Mouse (Mus musculus): ENCODE data around the gene Kmt5b.

The Kmt5b gene

GRCm38 (mm10) chr19:3843629-3844028 is 76.4 kb downstream of the Kmt5b start:
- DNase-seq (ENCODE audit: low read depth, low spot score), result no peak

GRCm38 (mm10) chr19:3844836-3845235 is 77.6 kb downstream of the Kmt5b start:
- no peak for DNase-seq (ENCODE audit: low read depth, low spot score)

- DNase-seq (ENCODE audit: low read depth, low spot score), result no peak
Measured at GRCm38 (mm10) chr19:3845339-3845738, 78.1 kb downstream of the Kmt5b start.

DNA sequence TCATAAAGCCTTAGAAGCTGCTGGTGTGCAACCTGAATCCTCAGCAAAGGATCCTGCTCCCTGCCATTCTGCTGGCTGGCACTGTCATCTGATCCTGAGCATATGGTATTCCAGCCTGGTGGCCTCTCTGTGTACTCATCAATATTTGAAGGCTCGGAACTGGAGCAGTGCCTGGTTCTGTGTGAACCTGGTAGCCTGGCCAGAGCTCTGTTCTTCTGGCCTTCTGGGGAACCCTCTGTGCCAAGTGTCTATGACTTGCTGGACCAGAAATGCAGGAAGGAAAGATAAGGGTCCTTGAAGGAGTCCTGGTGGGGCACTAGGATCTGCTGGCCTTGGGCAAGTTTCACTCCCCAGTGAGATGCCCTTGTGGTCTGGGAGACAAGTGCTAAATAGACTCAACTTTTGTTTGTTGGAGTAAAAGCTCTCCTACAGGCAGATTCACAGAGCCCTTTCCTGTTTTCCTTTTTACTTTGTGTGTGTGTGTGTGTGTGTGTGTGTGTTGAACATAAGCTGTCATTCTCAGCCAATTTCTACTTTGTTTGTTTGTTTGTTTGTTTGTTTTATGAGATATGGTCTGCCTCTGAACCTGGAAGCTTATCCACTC is 78.7 kb downstream of the Kmt5b start:
- no peak for DNase-seq (ENCODE audit: low read depth, low spot score)

DNA sequence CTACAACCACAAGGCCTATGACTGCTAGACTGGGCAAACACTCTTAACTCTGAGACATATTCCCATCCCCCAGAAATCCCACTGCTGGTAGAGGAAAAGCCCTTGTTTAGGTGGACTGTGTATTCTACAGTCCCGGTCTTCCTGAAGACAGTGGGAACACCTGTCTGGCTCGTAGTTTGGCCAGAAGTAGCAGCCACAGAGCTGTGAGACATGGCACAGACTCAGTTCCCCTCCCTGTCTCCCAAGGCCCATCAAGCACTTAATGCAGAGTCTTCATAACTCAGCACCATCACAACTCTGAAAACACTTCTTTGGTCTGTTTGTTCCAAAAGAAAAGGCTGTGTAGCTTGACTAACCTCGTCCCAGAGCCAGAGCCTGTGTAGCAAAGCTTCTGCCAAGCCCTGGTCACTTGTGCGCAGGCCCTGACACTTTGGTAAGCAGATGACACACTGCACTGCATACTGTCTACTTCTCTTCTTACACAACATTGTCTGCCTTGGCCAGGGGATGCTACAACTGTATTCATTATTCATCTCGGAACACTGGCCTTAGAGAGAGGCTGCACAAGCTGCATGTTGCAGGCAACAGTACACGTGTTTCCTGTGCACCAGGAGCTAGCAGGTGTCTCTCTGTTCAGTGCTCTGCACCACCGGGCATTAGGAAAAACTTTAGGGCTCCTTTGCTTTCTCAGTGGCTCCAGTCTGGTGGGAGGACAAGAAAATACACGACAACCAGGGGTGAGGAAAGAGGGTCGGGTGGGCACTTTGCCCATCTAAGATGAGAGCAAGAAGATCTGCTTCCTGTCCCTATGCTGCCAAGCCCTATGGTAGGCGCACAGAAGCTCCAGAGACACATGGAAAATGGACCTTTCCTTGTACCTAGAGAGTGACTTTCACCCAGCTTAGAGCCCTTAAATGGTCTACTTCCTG is 79.7 kb downstream of the Kmt5b start:
- DNase-seq (ENCODE audit: low read depth, low spot score), result peak; percentile 86

GRCm38 (mm10) chr19:3847711-3848110 is 80.5 kb downstream of the Kmt5b start:
- DNase-seq (ENCODE audit: low read depth, low spot score), result no peak

DNA sequence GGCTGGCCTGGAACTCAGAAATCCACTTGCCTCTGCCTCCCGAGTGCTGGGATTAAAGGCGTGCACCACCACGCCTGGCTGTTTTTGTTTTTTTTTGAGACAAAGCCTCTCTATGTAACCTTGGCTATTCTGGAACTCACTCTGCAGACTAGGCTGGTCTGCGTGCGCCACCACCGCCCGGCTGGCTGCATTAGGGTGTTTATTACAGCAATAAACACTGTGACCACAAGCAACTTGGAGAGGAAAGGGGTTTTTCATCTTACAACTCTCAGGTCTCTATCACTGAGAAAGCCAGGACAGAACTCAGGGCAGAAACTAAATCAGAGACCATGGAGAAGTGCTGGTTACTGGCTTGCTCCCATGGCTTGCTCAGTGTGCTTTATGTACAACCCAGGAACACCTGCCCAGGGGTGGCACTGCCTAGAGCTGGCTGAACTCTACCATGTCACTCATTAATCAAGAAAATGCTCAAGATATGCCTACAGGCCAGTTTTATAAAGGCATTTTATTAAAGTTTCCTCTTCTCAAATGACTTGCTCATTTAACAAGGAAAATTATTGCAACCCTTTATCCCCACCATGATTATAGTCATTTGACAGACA is 81.1 kb downstream of the Kmt5b start:
- DNase-seq (ENCODE audit: low read depth, low spot score), result peak; percentile 83

DNA sequence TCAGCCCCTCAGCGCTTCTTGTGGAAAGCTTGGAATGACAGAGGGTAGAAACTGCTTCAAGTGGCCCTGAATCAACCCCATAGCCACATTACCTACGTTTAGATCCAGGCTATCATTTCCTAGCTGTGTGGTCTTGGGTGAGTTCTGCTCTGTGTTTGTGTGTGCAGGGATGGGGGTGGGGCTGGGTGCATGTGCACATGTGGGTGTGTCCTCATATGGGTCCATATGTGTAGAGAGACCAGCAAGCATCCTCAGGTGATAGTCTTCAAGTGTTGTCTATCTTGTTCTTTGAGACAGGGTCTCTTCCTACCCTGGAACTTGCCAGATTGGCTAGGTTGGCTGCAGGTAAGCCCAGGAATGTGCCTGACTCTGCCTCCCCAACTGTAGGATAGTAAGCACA is 82.0 kb downstream of the Kmt5b start:
- no peak for DNase-seq (ENCODE audit: low read depth, low spot score)

DNA sequence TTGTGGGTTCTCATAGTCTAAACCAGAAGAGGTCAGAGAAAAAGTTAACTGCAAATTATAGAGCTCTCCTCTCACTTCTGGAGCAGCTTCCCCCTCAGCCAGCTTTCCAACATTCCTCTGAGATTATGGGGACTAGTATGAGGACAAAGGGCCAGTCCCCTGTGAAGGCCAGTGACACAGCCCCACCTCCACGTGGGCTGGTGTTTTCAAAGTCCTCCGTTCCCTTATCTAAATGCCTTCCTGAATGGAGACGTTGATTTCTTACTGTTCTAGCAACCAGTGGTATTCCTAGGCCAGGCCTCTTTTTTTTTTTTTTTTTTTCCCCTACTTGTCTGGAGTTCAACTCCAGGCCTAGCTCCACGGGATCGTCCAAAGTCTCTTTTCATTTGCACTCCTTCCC is 82.9 kb downstream of the Kmt5b start:
- DNase-seq (ENCODE audit: low read depth, low spot score), result no peak

GRCm38 (mm10) chr19:3850847-3851469 is 83.7 kb downstream of the Kmt5b start:
- no peak for DNase-seq (ENCODE audit: low read depth, low spot score)

DNA sequence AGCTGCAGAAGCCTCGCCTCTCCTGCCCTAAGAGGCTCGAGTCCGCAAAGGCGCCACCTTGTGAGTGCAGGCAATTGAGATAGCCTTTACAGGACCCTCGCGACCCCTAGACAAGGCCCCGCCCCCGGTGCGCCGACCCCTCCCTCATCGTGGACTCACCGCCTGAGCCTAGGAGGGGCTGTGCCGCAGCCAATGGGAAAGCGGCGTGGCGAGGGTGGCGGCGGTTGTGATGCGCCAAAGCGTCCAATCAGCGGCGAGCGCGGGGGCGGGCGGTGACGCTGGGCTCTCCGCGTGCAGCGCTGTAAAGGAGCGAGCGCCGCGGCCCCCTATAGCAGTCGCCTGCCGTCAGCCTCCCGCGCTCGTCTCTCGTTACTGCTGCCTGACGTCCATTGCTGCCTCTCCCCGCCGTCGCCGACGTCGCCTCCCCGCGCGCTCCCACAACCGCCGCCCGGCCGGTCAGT is 84.3 kb downstream of the Kmt5b start, which contains the start of gene Chka:
Chka (plus strand) TSS at position 272 of the 461 bp plus-strand sequence.
- DNase-seq (ENCODE audit: low read depth, low spot score), result peak; percentile 98

DNA sequence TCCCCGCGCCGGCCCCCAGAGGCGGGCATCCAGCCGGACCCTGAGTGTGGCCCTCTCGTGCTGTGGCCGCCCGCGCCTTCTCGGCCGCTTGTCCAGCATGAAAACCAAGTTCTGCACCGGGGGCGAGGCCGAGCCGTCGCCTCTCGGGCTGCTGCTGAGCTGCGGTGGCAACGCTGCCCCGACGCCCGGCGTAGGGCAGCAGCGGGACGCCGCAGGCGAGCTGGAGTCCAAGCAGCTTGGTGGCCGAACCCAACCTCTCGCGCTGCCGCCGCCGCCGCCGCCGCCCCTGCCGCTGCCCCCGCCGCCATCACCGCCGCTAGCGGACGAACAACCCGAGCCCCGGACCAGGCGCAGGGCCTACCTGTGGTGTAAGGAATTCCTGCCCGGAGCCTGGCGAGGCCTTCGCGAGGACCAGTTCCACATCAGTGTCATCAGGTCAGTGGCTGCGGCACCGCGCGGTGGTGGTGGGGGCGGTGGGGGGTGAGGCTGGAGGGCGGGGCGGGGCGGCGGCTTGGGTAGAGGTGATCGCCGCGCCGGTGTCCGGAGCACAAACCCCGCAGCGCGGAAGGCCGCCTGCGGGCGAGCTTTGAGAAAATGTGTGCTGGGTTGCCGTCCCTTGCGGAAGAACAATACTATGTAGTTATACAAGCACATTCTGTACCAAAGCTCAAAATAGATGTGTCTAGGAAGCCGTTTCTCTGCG is 84.9 kb downstream of the Kmt5b start:
- peak; percentile 67 for DNase-seq (ENCODE audit: low read depth, low spot score)

DNA sequence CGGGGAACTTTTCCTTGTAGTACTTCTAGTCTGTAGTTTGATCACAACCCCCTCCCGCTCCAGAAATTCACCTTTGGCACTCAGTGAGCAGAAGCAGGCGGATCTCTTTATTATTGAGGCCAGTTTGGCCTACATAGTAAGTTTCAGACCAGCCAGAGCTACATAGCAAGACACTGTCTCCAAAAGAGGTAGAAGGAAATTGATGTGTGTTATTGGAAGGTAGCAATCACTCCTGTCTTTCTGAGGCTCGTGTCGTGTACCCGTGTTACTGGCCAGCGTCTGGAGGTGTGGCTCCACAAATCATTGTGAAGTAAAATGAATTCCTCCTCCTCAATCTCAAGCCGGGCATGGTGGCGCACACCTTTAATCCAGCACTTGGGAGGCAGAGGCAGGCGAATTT is 85.9 kb downstream of the Kmt5b start:
- DNase-seq (ENCODE audit: low read depth, low spot score), result peak; percentile 62

- DNase-seq (ENCODE audit: low read depth, low spot score), result peak; percentile 49
Measured at GRCm38 (mm10) chr19:3853891-3854290, 86.7 kb downstream of the Kmt5b start.

DNA sequence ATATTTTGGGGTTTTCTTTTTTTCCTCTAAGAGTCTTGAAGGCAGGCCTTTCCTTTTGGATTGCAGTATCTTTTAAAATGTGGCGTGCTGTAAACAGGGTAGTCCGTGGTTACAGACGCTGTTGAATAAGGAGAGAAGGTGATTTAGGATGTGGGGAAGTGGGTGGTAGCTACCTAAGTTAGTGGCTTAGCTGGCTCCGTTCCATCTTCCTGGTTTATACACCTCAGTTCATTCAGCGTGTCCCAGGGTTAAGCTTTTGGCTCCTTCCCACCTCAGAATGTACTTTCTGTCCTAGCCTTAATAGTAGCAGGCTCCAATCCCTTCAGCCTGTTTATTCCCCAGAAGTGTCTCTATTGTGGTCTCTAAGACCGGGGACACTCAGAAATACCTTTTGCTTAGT is 87.9 kb downstream of the Kmt5b start:
- peak; percentile 54 for DNase-seq (ENCODE audit: low read depth, low spot score)

GRCm38 (mm10) chr19:3855601-3856000 is 88.4 kb downstream of the Kmt5b start:
- peak; percentile 34 for DNase-seq (ENCODE audit: low read depth, low spot score)

GRCm38 (mm10) chr19:3857220-3857619 is 90.0 kb downstream of the Kmt5b start:
- DNase-seq (ENCODE audit: low read depth, low spot score), result no peak

DNA sequence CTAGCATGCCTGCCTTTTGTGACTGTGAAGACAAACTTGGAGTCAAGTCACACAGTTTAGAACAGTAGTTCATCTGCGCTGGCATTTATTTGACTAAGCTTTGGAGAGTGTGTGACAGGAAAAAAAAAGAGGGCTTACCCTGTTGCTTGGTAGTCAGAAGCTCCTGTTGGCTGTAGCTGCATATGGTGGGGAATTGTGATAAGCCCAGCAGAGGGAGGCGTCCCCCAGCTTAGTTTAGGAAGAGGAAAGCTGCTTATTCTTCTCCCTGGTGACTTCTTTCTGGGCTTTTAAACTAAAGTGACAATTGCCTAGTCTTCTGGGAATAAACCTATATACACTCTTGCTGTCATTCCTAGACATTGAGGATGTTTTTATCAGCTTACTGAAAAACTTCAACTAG is 95.5 kb downstream of the Kmt5b start:
- DNase-seq (ENCODE audit: low read depth, low spot score), result no peak

DNA sequence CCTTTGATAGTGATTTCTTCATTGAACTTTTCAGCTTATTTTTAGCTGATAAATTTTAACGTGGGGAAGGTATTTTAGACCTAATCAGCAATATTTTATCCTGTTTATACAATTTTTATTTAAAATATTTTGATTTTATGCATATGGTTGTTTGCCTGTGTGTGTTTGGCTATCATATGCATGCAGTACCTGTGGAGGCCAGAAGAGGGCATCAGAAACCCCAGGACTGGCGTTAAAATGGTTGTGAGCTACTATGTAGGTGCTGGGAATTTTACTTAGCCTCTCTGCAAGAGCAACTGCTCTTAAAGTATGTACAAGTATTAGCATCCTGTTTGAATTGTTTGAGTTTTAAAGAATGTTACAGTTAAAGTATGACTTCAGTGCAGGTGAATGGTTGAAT is 97.7 kb downstream of the Kmt5b start:
- DNase-seq (ENCODE audit: low read depth, low spot score), result no peak

Measured in A20 (cell line).